In genomic region chr13:18809978-18810675, GRCm38 (mm10) we compare ENCODE assay signal across 8 mouse cellular contexts.
DNase-seq lines count a peak whose midpoint lies in the region; ATAC-seq and TF ChIP-seq lines count a peak whose summit lies in the region.
"Had no signal": no experiment of that assay in that cellular context is flagged by ENCODE, and none has a peak within 500 bp of the region (broad histone marks: within the 10 kb centered on the region; RNA-seq: fewer than 3 reads in every experiment).

No protein-coding gene starts in this region.

- no peak overlapping the region for H3K27ac ChIP-seq in embryonic fibroblast, embryonic 13.5 days (ENCODE audit: insufficient read depth, low read length)
- H3K27ac ChIP-seq in hindbrain, embryonic 12.5 days = no peak overlapping the region
- H3K27ac ChIP-seq: macrophage had no signal

- peaks cover 8% of the 10 kb centered on the region for H3K36me3 ChIP-seq in hindbrain, embryonic 12.5 days

- ATAC-seq in hindbrain, embryonic 12.5 days (ENCODE audit: low FRiP score) = peak; percentile 86

- no peaks in the 10 kb centered on the region for H3K4me1 ChIP-seq in embryonic fibroblast, embryonic 13.5 days (ENCODE audit: control insufficient read depth, insufficient read depth, low read length)
- H3K4me1 ChIP-seq in hindbrain, embryonic 12.5 days = no peaks in the 10 kb centered on the region

- no peak for TF ChIP-seq POLR2A in brain, embryonic 14.5 days (IDR thresholded peaks at IDR 0.05; ENCODE audit: borderline replicate concordance, extremely low read depth, insufficient read depth, insufficient read length, poor library complexity, severe bottlenecking)
- TF ChIP-seq POLR2A in embryonic fibroblast, embryonic 13.5 days (IDR thresholded peaks at IDR 0.05; ENCODE audit: low read depth, low read length) = no peak

- no peak overlapping the region for H3K9ac ChIP-seq in hindbrain, embryonic 12.5 days

- peak; percentile 59 for DNase-seq in Muller cell, postnatal 12 days (ENCODE audit: inconsistent ontology term)
- DNase-seq in brain, embryonic 14.5 days (ENCODE audit: low read depth) = peak; percentile 94
- peak; percentile 50 to 58 for DNase-seq in layer of hippocampus, adult 8-10 months (ENCODE audit: low spot score in 2 of 2)
- DNase-seq in lung, postnatal 4 days = peak; percentile 29 to 77
- peak; percentile 68 to 75 for DNase-seq in right cerebral cortex, adult 2 months (ENCODE audit: low spot score in 2 of 2)

- H3K27me3 ChIP-seq in hindbrain, embryonic 12.5 days = no peaks in the 10 kb centered on the region

- 21% methylated on average over 11 of the region's 11 CpGs for WGBS in hindbrain, embryonic 12.5 days

- no peak overlapping the region for H3K4me3 ChIP-seq in embryonic fibroblast, embryonic 13.5 days (ENCODE audit: insufficient read depth, low read length)
- H3K4me3 ChIP-seq in hindbrain, embryonic 12.5 days = no peak overlapping the region

- TF ChIP-seq CTCF in brain, embryonic 14.5 days (IDR thresholded peaks at IDR 0.05; ENCODE audit: borderline replicate concordance, extremely low read depth, insufficient read depth, insufficient read length) = peak; percentile 89; the same call in 1 of the 2 replicates
- TF ChIP-seq CTCF in embryonic fibroblast, embryonic 13.5 days (IDR thresholded peaks at IDR 0.05; ENCODE audit: borderline replicate concordance, insufficient read depth, low read length) = peak; percentile 67; the same call in 1 of the 2 replicates

- no peaks in the 10 kb centered on the region for H3K9me3 ChIP-seq in hindbrain, embryonic 12.5 days (replicated peaks)

- no peak overlapping the region for H3K4me2 ChIP-seq in hindbrain, embryonic 12.5 days (replicated peaks)
